Mouse (Mus musculus) erythroblast, adult 5-6 weeks (primary cell): ENCODE results near the gene Dnase1l2. TPM values are rescaled to one million over a fixed set of nuclear protein-coding genes. Genes with fewer than 3 reads are reported as not detected.
"Not testable (repeated sequence)": the region's sequence is repeated elsewhere in the genome, so short reads cannot be mapped to it uniquely, and the experiment has no call there.

ENCODE experiments used
- ATAC-seq: replicated peaks from 2 replicates; pipeline ENCODE4 v1.8.0; 2016; ENCODE audit warnings: moderate number of reproducible peaks, mild to moderate bottlenecking, moderate TSS enrichment, inconsistent platforms; ENCODE audit not compliant: poor library complexity, low FRiP score, severe bottlenecking
- total RNA-seq, 2 experiments: library from RNA; stranded (forward) in 1 of 2; stranded (reverse) in 1 of 2; fragments of 150-400 nt in 1 of 2; fragments of 200-764, 138-1000 nt in 1 of 2; gene quantifications; 2 replicates each; pipeline versions ENCODE4 v1.2.3 to v1.2.4; 2015 to 2017; ENCODE audit warnings: low replicate concordance in 2 of 2

Gene Dnase1l2
- total RNA-seq, 2 experiments from 2014 or later = 0.85 TPM; not detected in 1

DNA sequence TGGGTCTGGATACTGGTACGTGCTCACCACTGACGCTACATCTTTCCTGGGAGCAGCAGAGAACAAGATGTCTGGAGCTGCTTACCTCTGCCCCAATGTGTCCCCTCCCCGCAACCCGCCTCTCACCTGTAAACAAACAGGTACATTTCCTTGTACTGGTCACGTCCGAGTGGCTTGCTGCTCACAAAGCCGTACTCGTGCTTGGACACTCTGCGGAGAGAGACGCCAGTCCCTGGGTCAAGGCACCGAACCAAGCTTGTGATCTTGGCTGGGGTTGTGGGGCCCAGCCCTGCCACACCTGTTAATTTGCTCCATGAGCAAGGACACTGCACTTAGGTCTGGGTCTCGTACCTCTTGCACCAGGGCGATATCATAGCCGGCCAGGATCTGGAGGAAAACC is 798 bp downstream of the Dnase1l2 start:
- ATAC-seq = no peak

DNA sequence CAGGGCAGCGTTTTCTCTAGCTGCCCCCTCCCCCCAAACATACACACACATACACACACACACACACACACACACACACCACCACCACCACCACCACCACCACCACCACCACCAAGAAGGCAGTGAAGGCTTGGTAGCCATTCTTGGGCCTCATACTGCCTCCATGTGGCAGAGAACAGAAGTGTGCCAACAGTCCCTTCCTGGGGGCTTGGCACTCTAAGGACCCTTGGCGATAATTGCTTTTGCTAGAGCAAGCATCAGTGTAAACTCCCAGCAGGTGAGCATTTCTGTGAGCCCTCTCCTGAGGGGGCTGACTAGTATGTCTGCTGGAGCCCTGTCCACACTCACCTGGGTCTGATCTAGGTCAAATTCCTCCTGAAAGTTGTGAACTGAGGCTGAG is 1.8 kb downstream of the Dnase1l2 start:
- ATAC-seq = no peak

DNA sequence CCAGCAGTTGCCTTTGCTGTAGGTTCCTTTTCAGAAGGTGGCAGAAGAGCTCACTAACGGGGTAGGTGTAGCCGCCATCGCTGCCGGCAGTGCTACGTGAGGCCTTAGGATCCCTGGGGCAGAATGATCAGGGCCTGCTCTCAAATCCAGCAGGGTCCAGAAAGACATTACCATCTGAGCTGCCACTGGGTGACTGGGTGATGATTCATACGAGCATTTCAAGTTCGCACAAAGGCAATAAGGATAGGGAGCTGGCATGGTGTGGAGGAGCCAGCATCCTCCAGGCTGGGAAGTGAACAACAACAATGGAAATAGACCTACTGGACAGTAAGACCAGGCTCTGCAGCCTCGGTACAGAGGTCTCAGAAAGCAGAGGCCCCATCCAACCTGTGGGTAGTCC is 2.5 kb downstream of the Dnase1l2 start:
- ATAC-seq = no peak

DNA sequence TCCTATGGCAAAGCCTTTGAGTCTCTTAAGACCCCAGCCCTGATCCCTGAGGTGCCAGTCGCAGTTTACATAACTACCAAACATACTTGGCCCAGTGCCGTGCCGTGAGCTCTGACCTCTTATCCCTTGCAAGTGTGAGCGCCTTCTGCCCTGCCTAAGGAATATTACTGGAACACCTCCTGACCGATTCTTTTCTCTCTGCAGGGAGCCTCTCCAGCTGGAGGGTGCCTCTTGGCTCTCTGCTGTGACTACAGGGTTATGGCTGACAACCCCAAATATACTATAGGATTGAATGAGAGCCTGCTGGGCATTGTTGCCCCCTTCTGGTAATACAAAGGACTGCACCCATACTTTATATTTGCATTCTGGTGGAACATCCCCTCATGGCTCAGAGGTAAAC is 5.9 kb downstream of the Dnase1l2 start:
- ATAC-seq = peak; percentile 85

DNA sequence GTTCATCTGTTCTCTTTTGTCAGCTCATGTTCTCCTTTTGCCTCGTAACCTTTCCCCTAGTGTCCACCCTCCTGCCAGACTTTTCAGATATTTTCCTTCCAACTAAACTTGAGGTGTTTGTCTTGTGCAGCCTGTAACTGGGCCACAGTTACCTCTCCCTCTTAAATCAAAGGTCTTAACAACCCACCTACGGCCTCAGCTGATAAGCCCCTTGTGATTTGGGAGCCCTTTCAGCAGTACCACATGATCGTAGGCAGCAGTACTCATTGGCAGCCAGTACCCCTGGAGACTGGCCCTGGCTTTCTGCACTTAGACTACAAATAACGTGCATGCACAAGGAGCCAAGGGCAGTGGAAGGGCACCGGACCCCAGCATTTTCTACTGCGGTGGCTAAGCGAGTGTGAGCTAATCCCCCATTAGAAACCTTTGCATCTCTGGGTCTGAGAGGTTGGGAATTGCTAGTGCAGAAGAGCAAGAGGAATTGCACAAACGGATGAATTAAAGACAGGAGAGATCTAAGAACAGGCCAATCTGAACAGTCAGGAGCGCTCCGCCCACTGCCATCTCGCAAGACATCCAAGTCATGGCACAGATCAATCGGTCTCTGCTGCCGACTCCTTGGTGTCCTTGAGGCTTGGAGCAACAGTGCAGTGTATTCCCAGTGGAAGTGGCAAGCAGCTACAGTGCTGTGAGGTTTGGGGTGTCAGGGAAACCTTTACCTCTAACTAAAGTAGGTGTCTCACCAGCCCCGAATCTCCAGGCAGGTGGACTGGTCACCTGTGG is 13.5 kb downstream of the Dnase1l2 start:
- no peak for ATAC-seq

DNA sequence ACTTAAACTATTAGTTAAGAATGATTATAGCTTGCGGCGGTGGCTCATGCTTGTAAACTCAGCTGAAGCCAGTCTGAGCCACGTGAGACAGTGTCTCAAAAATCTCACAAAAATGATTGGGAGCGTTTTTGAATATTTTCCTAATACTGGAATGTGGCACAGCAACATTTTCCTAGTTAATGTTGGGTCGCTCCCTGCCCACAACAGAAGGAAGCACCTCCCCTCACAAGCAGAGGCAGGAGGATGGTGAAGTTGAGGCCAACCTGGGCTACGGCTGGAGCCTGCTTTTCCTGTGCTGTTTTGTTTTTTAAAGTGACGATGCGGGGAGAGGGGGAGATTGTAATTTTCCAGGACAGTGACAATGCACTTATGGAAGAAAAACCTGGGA is 15.7 kb downstream of the Dnase1l2 start:
- peak; percentile 18; the same call in 1 of the 2 replicates for ATAC-seq

DNA sequence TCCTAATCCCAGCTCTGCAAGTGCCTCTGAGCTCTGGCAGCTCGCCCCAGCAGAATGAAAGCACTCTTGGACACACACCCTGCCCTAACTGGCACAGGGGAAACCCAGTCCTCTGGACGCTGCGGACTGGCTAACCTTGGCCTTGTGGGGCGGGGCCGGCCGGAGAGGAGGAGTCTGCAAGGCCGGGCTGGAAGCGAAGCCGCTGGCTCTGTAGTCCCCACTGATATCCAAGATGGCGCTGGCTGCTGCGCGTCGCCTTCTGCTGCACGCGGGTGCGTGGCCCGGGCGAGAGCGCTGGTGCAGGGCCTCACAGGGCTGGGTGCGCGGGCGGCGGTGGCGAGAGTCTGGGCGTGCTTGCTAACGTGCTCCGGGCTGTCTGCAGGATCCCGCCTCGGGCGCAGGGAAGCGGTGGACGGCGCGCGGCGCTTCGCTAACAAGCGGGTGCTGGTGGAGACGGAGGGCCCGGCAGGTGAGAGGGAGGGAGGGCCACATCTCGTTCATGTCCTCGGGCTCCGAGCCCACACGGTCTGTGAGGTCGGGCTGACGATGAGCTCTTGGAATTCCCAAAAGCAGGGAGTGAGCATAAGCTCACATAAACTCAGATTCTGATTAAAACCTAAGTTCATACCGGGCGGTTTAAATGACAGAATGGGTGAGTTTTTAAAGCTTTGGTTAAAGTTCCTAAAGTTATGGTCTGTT is 16.3 kb downstream of the Dnase1l2 start, which contains the start of gene Eci1:
Gene Eci1, plus strand, starts transcription at position 171 of the 699 bp plus-strand sequence.
- ATAC-seq = peak; percentile 97

DNA sequence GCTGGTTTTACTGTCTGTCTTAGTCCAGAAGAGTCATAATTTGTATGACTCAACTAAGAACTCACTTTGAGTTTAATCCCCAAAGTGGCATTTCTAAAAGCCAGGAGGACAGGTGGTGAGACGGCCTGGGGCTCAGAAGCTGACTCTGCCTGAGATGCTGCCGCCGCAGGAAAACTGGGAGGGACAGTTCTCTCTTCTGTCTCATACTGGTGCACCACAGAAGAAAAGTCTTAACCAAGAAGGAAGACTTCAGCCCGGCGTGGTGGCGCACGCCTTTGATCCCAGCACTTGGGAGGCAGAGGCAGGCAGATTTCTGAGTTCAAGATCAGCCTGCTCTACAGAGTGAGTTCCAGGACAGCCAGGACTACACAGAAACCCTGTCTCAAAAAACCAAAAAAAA is 17.0 kb downstream of the Dnase1l2 start:
- ATAC-seq = no peak

DNA sequence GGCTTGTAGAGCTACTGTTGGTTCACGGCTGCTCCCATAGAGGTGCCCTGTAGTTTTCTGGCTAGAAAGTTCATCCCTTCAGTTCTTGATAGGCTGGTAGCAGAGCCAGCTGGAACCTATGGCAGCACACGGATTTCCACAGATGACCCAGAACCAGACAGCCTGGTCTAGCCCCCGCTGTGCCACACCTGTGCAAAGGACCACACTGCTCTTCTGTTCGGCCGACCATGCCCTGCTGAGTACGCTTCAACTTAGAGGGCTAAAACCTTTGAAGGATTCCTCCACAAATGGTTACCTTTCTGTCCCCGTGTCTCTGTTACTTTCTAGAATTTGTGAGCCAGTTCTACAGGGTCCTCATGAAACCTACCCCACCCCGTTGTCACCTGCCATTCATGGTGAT is 17.6 kb downstream of the Dnase1l2 start:
- not testable (repeated sequence) for ATAC-seq

DNA sequence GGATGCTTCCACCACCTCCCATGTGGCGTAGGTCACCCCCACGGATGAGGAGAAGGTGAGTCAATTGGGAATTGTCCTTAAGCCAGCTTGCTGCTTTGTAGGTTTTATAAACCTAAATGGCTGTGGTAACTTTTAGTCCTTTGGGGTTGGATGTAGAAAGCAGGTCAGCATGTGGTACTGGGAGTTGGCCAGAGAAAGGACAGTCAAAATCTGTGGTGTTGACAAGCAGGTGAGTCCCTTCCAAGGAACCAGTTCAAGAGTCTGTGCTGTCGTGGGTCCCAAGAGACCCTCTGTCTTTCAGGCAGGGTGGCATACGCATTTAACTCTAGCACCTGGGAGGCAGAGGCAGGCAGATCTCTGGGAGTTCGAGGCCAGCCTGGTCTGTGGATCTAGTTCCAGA is 18.4 kb downstream of the Dnase1l2 start:
- ATAC-seq = no peak

DNA sequence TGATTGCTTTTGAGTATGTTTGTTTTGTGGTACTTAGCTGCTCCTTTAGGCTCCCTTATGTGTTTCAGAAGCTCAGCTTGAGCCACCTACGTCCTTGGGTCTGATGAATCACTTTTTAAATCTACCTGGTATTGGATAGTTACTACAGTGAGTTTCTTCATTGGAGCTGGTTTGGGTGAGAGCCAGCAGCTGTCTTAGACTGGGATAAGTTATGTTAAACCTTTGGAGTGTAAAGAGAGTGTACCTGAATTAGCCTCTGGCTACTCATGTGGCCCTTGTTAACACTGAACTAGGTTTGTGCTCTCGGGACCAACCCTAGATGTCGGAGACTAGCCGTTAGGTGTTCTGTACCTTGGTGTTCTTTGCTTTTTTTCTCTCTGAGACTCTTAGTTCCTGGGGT is 19.8 kb downstream of the Dnase1l2 start:
- ATAC-seq = no peak

DNA sequence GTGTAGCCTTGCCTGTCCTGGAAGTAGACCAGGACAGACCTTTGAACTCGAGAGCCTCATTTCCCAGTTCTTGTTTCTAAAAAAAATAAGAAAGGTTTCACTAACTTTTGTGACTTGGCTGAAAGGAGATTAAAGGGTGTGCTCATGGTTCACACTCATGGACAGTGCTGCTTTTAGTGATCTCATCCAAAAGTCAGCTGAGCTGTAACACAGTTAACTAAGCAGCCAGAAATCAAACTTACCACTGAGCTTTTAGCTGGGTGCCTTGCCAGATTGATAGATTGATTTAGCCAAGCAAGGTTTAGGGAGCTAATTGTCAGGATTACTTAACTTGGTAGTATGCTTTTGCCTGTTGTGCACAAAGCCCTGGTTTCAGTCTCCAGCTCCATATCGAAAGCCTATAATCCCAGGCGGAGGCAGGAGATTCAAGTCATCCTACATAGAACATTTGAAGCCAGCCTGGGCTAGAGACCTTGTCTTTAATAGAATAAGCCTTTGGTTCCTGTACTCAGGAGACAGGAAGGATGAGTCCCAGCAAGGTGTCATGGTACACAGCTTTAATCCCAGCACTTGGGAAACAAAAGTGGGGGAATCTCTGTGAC is 26.8 kb downstream of the Dnase1l2 start:
- ATAC-seq = no peak

DNA sequence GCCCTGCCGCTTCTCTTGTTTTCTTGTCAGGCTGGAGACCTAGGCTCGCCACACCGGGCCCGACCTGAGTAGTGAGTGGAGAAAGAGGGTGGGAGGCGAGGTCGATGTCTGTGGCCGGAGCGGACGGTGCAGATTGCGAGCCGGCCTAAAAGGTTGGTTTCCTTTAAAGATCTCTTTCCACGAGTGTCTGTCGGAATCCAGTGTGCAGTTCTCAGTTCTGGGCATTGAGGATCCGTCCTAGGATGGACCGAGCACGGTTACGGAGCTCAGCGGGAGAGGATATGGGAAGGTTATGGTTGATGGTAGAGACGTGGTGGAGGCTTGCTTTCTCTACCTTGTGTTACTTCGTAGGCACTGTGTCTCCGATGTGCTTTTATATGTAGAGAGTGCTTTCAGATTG is 27.9 kb downstream of the Dnase1l2 start:
- ATAC-seq = peak; percentile 3

DNA sequence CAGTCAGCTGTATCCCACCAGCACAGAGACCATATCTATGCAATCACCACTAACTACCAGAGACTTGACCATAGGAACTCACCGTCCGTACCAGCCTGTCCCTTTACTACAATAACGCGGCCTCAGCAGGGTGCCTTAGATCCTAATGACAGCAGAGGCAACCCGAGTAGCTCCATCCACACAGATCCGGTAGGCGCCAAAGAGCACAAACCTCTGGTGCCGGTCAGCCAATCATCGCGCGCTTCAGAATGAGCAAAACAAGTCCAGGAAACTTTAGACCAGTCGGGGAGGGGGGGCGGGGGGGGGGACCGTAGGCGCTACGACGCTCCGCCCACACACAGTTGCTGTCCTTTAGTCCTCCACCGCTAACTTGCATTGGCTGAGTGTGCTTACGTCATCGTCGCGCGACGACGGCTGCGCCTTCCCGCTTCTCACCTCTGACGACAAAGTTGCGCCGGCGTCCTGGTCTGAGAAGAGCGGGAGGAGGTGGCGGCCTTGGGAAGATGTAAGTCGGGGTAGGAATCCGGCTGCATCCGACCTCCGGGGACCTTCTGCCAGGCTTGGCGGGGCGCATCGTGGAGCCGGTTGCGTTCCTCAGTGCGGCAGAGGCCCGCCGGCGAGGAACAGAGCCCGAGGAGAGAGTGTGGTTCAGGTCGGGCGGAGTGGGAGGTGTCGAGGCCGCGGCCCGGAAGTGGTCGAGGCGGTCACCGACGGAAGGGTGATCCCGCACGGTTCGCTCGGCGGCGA is 28.5 kb downstream of the Dnase1l2 start, which contains the start of gene Rnps1:
Gene Rnps1, plus strand, starts transcription at position 336 of the 747 bp plus-strand sequence.
- ATAC-seq = peak; percentile 83

DNA sequence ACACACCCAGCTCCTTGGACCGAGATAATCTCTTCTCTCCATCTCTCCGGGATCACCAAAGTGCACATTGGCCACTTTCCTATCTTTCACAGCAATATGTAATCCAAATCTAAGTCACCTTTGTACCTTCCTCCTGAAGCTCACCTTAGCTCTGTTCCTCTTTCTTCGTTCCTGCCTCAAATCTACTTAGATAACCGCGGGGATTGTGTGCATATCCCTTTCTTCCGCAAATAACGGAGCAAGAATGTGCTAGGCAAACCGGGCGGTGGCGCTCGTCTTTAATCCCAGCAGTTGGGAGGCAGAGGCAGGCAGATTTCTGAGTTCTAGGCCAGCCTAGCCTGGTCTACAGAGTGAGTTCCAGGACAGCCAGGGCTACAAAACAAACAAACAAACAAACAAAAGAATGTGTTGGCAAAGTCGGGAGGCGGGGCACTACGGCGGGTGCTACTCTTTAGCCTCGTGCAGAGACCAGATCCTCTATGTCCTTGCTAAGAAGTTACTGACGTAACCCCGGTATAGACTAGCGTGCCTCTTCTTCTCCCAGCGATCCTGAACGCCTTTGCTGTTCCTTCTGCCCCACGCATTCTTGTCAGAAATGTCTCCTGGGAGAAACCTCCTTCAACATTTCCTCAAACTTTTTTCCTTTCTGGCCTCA is 29.2 kb downstream of the Dnase1l2 start:
- ATAC-seq = peak; percentile 51

DNA sequence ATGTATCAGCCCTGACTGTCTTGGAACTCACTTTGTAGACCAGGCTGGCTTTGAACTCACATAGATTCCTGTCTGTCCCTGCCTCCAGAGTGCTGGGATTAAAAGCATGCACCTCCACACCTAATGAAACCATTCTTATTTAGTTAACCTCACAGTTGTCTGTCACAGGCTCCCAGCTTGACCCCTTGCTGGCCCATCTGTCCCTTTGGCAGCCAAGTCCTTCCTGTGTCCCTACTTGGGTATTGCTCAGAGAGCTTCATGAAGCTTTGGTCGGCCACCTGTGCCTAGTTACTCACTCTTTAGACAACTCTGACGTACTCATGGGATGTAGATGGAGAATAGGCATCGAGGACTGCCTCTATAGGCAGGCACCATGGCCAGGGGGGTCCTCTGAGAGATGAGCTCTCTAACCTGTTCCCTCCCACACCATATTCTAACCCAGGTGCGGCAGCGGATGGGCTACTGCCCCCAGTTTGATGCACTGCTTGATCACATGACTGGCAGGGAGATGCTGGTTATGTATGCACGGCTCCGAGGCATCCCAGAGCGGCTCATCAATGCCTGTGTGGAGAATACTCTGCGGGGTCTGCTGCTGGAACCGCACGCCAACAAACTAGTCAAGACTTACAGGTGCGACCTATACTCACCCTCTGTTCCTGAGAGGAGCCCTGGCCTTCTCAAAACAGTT is 35.6 kb downstream of the Dnase1l2 start:
- ATAC-seq = no peak

DNA sequence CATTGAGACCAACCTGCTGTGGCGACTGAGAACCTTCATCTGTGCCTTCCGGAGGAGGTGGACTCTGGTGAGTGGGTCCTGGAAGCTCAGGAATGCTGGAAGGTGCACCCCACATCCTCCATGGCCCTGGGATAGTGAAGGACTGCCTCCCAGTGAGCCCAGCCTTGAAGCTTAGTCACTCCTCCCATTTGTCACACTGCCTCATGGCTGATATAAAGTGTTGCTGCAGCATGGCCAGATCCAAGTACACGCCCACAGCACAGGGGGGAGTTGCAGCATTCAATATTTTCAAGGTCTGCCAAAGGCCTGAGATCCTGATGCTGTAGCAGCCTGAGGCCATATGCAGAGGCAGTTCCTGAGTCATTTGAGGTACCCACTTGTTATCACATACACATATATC is 40.5 kb downstream of the Dnase1l2 start:
- no peak for ATAC-seq

DNA sequence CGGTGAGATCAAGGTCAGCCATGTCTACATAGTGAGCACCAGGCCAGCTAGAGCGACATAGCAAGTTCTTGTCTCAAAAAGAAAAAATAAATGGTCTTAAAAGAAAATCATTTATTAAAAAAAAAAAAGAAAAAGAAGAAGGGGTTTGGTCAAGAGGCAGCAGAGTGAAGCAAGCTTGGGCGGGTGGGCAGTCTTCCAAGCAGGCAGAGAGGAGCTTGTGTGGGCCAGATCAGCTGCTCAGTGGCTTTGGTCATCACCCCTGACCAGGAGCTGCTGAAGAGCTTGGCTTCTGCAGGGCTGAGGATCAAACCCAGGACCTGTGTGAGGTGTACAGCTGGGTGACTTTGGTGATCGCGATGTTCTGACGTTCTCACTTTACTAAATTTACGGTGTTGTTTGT is 48.4 kb downstream of the Dnase1l2 start:
- ATAC-seq = no peak

DNA sequence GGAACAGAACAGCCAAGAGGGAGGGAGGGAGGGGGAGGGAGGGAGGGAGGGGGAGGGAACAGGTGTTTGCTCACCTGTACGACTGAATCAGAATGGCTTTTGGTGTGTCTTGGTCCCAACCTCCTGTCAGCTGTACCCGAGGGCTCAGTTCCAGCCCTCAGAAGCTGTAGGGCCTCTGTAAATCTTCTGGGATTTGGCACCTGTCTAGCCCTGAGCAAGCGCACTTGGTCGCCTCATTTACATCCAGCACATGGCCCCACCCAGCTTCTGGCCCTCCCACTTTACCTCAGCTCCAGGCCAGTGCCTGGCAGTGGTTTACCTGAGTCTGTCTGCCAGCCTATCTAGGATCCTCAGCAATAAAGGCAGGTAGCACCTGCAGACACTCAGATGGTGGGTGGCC is 49.4 kb downstream of the Dnase1l2 start:
- ATAC-seq = no peak
